Mouse (Mus musculus) ES-E14 (cell line): ENCODE measurements at regions not wholly inside any gene's neighbourhood (a gene's known extent, or its start where the extent isn't known, plus 50 kb on each side); places are given as distances from the start of the nearest gene placed in this dataset.

Source experiments
- DNase-seq: peaks from one replicate; pipeline ENCODE4 v3.0.0-alpha.2; 2013; ENCODE audit warnings: low read depth, low spot score
- H3K27ac ChIP-seq: 2 replicates; pipeline ENCODE4 v1.5.1; 2012; ENCODE audit warnings: low read depth, mild to moderate bottlenecking, low read length, moderate library complexity, mixed read lengths; ENCODE audit not compliant: poor library complexity, insufficient read depth, severe bottlenecking
- H3K36me3 ChIP-seq: 2 replicates; pipeline ENCODE4 v1.6.1; 2012; ENCODE audit warnings: mild to moderate bottlenecking, low read length, moderate library complexity, mixed read lengths; ENCODE audit not compliant: control insufficient read depth, poor library complexity, insufficient read depth, severe bottlenecking
- H3K4me1 ChIP-seq, 2 experiments: fragments of 150-350 bp in 1 of 2; sonication (generic) in 1 of 2; 2 replicates each; pipeline ENCODE4 v1.6.1; 2012; ENCODE audit warnings: low read length in 2 of 2, mild to moderate bottlenecking in 1 of 2, mixed read lengths in 1 of 2; ENCODE audit not compliant: control insufficient read depth in 2 of 2, insufficient read depth in 2 of 2, poor library complexity in 1 of 2
- H3K4me3 ChIP-seq, 2 experiments: fragments of 150-350 bp in 1 of 2; sonication (generic) in 1 of 2; 2 replicates each; pipeline ENCODE4 v1.5.1; 2012; ENCODE audit warnings: low read length in 2 of 2, low read depth in 1 of 2, mild to moderate bottlenecking in 1 of 2, mixed read lengths in 1 of 2; ENCODE audit not compliant: insufficient read depth in 1 of 2, poor library complexity in 1 of 2, severe bottlenecking in 1 of 2
- H3K9ac ChIP-seq: 2 replicates; pipeline ENCODE4 v1.6.1; 2012; ENCODE audit warnings: low read depth, mild to moderate bottlenecking, low read length, mixed read lengths; ENCODE audit not compliant: poor library complexity, insufficient read depth, severe bottlenecking
- H3K9me3 ChIP-seq: fragments of 150-350 bp; sonication (generic); 2 replicates; pipeline ENCODE4 v1.6.1; 2012; ENCODE audit warnings: low read depth, mild to moderate bottlenecking, low read length; ENCODE audit not compliant: control insufficient read depth, insufficient read depth
- CHD2 ChIP-seq: IDR thresholded peaks from 2 replicates; pipeline ENCODE4 v1.6.1; 2014; ENCODE audit warnings: mild to moderate bottlenecking, low read depth, low read length, inconsistent platforms
- HCFC1 ChIP-seq: IDR thresholded peaks from 2 replicates; pipeline ENCODE4 v1.6.1; 2012; ENCODE audit warnings: low read length, inconsistent platforms, borderline replicate concordance; ENCODE audit not compliant: insufficient read depth
- MAFK ChIP-seq: IDR thresholded peaks from 2 replicates; pipeline ENCODE4 v1.6.1; 2014; ENCODE audit warnings: mild to moderate bottlenecking, low read depth, low read length, inconsistent platforms; ENCODE audit not compliant: insufficient read depth
- ZC3H11A ChIP-seq: IDR thresholded peaks from 2 replicates; pipeline ENCODE4 v1.6.1; 2012; ENCODE audit warnings: low read depth, mild to moderate bottlenecking, inconsistent platforms, low read length, borderline replicate concordance
- ZNF384 ChIP-seq: IDR thresholded peaks from 2 replicates; pipeline ENCODE4 v1.6.1; 2012; ENCODE audit warnings: low read depth, low read length, inconsistent platforms
- in situ Hi-C, 2 experiments: fragments of 600-800 bp; cut with MboI; formaldehyde crosslinking; loops; one replicate each; pipeline ENCODE4 v1.15.1; 2025; ENCODE audit warnings: low sequenced_read_pairs in 2 of 2, inconsistent platforms in 1 of 2; ENCODE audit not compliant: unreplicated experiment in 2 of 2

- TF ChIP-seq MAFK (peak; percentile 84), HCFC1 (no peak)
- H3K4me1 ChIP-seq: no peaks in the 10 kb centered on the region
- in situ Hi-C loops: no loop called here
- no peak overlapping the region for H3K4me3 ChIP-seq
- H3K36me3 ChIP-seq: no peaks in the 10 kb centered on the region
- H3K9me3 ChIP-seq: no peaks in the 10 kb centered on the region
- peak; percentile 12 for DNase-seq
- H3K27ac ChIP-seq: no peak overlapping the region
- H3K9ac ChIP-seq: no peak overlapping the region
Observed at GRCm38 (mm10) chr1:79197682-79198081, 242.2 kb downstream of the Scg2 start.

- in situ Hi-C loops: no loop called here
- DNase-seq: no peak
- TF ChIP-seq MAFK: no peak
- no peak for TF ChIP-seq ZNF384
- TF ChIP-seq CHD2: no peak
- TF ChIP-seq ZC3H11A: no peak
- TF ChIP-seq HCFC1: no peak
Observed at GRCm38 (mm10) chr1:79191031-79191430, 248.9 kb downstream of the Scg2 start.

GRCm38 (mm10) chr1:79183534-79184411 lies 256.1 kb downstream of the Scg2 start:
- Histone ChIP-seq H3K27ac (no peak overlapping the region), H3K9ac (no peak overlapping the region), H3K9me3 (no peaks in the 10 kb centered on the region), H3K36me3 (no peaks in the 10 kb centered on the region), H3K4me1 (no peaks in the 10 kb centered on the region), H3K4me3 (no peak overlapping the region)
- in situ Hi-C loops: no loop called here
- TF ChIP-seq HCFC1 (no peak), ZC3H11A (no peak), ZNF384 (no peak), MAFK (no peak), CHD2 (no peak)
- DNase-seq: no peak

More at GRCm38 (mm10) chr1:79191031-79191430, 248.9 kb downstream of the Scg2 start:
- Histone ChIP-seq H3K4me3 (no peak overlapping the region), H3K27ac (no peak overlapping the region), H3K9ac (no peak overlapping the region), H3K4me1 (no peaks in the 10 kb centered on the region), H3K36me3 (no peaks in the 10 kb centered on the region), H3K9me3 (no peaks in the 10 kb centered on the region)

GRCm38 (mm10) chr1:79144113-79144512 lies 295.8 kb downstream of the Scg2 start:
- Histone ChIP-seq H3K4me1 (no peaks in the 10 kb centered on the region), H3K27ac (no peak overlapping the region), H3K9me3 (no peaks in the 10 kb centered on the region), H3K4me3 (no peak overlapping the region), H3K36me3 (no peaks in the 10 kb centered on the region), H3K9ac (no peak overlapping the region)
- in situ Hi-C loops: no loop called here
- no peak for DNase-seq
- TF ChIP-seq ZNF384 (no peak), CHD2 (no peak), ZC3H11A (no peak), HCFC1 (no peak), MAFK (no peak)
